Mouse (Mus musculus) stomach, postnatal 0 days (tissue): ENCODE results near the gene Coq7. TPM values are rescaled to one million over a fixed set of nuclear protein-coding genes. Genes with fewer than 3 reads are reported as not detected.

ENCODE experiments used
- ATAC-seq: fragments of 200-750 bp; cut with Nextera tagmentation; 2 replicates; pipeline ENCODE4 v1.8.0; 2017; ENCODE audit not compliant: low FRiP score, low TSS enrichment
- DNase-seq: peaks from one replicate; pipeline ENCODE4 v3.0.0-alpha.2; 2016; ENCODE audit warnings: low spot score
- H3K27ac ChIP-seq: fragments of 300-500 bp; sonication (generic); replicated peaks from 2 replicates; pipeline ENCODE4 v1.5.1; 2014; ENCODE audit warnings: mild to moderate bottlenecking, control low read depth
- H3K27me3 ChIP-seq: fragments of 300-500 bp; sonication (generic); 2 replicates; pipeline ENCODE4 v1.6.1; 2014; ENCODE audit warnings: low read length; ENCODE audit not compliant: control insufficient read depth, insufficient read depth
- H3K36me3 ChIP-seq: fragments of 300-500 bp; sonication (generic); 2 replicates; pipeline ENCODE4 v1.6.1; 2014; ENCODE audit warnings: low read length, mixed read lengths; ENCODE audit not compliant: control insufficient read depth, insufficient read depth
- H3K4me1 ChIP-seq: fragments of 300-500 bp; sonication (generic); replicated peaks from 2 replicates; pipeline ENCODE4 v1.6.1; 2014; ENCODE audit warnings: antibody characterized with exemption; ENCODE audit not compliant: control insufficient read depth, insufficient read depth
- H3K4me2 ChIP-seq: fragments of 300-500 bp; sonication (generic); replicated peaks from 2 replicates; pipeline ENCODE4 v1.6.1; 2014; ENCODE audit warnings: low read depth, mild to moderate bottlenecking, control low read depth, moderate library complexity
- H3K4me3 ChIP-seq: fragments of 300-500 bp; sonication (generic); 2 replicates; pipeline ENCODE4 v1.5.1; 2014; ENCODE audit warnings: low read depth, low read length, control low read depth
- H3K9ac ChIP-seq: fragments of 300-500 bp; sonication (generic); 2 replicates; pipeline ENCODE4 v1.6.1; 2014; ENCODE audit warnings: mild to moderate bottlenecking, low read length, control low read depth, mixed read lengths
- H3K9me3 ChIP-seq: fragments of 300-500 bp; sonication (generic); 2 replicates; pipeline ENCODE4 v1.6.1; 2016; ENCODE audit warnings: low read length; ENCODE audit not compliant: control insufficient read depth
- CTCF ChIP-seq: IDR thresholded peaks from 2 replicates; pipeline ENCODE4 v1.5.1; 2016; ENCODE audit warnings: antibody characterized with exemption, low read depth, mild to moderate bottlenecking, moderate library complexity
- EP300 ChIP-seq: optimal IDR thresholded peaks from 2 replicates; pipeline ENCODE3; 2016; ENCODE audit warnings: antibody characterized with exemption
- WGBS: fragments of 180-500 bp; shearing (Covaris S2); extraction: QIAGEN DNeasy Blood & Tissue Kit; methylation state at CpG from one replicate; pipeline ENCODE4 v1.1.7; 2014; 5-methylcytosine and 5-hydroxymethylcytosine counted together
- polyA plus RNA-seq: library from polyadenylated mRNA; unstranded; fragments of >200 nt; fragmentation: Nextera tagmentation; extraction: Ambion mirVana; gene quantifications from 2 replicates; pipeline ENCODE4 v1.2.1, GENCODE M21; 2015

Coq7 gene
- polyA plus RNA-seq, 1 experiment from 2014 or later, result 83.6 TPM

GRCm38 (mm10) chr7:118493892-118494291 is 39.3 kb downstream of the Coq7 start:
- TF ChIP-seq EP300 (no peak), CTCF (no peak)
- H3K9me3 ChIP-seq, result no peaks in the 10 kb centered on the region
- H3K36me3 ChIP-seq, result peaks cover 4% of the 10 kb centered on the region
- DNase-seq, result peak; percentile 42
- H3K4me2 ChIP-seq, result no peak overlapping the region
- H3K4me3 ChIP-seq, result no peak overlapping the region
- no peak; the same call in 1 of the 2 replicates for ATAC-seq
- no peaks in the 10 kb centered on the region for H3K27me3 ChIP-seq
- 68% methylated on average over 9 of the region's 9 CpGs for WGBS
- peak overlapping the region; percentile 81 for H3K27ac ChIP-seq
- H3K9ac ChIP-seq, result no peak overlapping the region
- H3K4me1 ChIP-seq, result peaks cover 8% of the 10 kb centered on the region

GRCm38 (mm10) chr7:118491431-118492147 is 41.6 kb downstream of the Coq7 start, which contains the start of gene Itpripl2:
Itpripl2 (minus strand) TSS chr7:118491975.
- Histone ChIP-seq H3K4me2 (peak within 1 kb of the TSS; percentile 82), H3K9me3 (no peaks in the 10 kb centered on the region), H3K9ac (peak within 1 kb of the TSS; percentile 96), H3K4me3 (peak within 1 kb of the TSS; percentile 78), H3K27ac (peak within 1 kb of the TSS; percentile 93), H3K36me3 (peaks cover 4% of the 10 kb centered on the region), H3K4me1 (peaks cover 8% of the 10 kb centered on the region), H3K27me3 (no peaks in the 10 kb centered on the region)
- WGBS, result 2% methylated on average over 51 of the region's 55 CpGs
- ATAC-seq (peak; percentile 72), DNase-seq (peak; percentile 91)
- TF ChIP-seq CTCF (peak; percentile 31; the same call in 1 of the 2 replicates), EP300 (no peak)

- 10% methylated on average over 56 of the region's 67 CpGs for WGBS
- H3K4me3 ChIP-seq, result peak overlapping the region; percentile 78
- peak; percentile 58 for TF ChIP-seq CTCF
- no peak for TF ChIP-seq EP300
- ATAC-seq (0 out of 2 replicates have a peak, but pooled peaks have one; percentile 0), DNase-seq (peak; percentile 64)
- no peaks in the 10 kb centered on the region for H3K9me3 ChIP-seq
- H3K4me1 ChIP-seq, result peaks cover 8% of the 10 kb centered on the region
- peak overlapping the region; percentile 93 for H3K27ac ChIP-seq
- H3K27me3 ChIP-seq, result no peaks in the 10 kb centered on the region
- H3K4me2 ChIP-seq, result peak overlapping the region; percentile 82
- H3K9ac ChIP-seq, result peak overlapping the region; percentile 96
- peaks cover 4% of the 10 kb centered on the region for H3K36me3 ChIP-seq
These were observed 42.3 kb downstream of the Coq7 start for GRCm38 (mm10) chr7:118490666-118491430.

- H3K9me3 ChIP-seq, result no peaks in the 10 kb centered on the region
- H3K9ac ChIP-seq, result peak overlapping the region; percentile 96
- ATAC-seq (no peak), DNase-seq (peak; percentile 45)
- 51% methylated on average over 57 of the region's 57 CpGs for WGBS
- H3K27me3 ChIP-seq, result no peaks in the 10 kb centered on the region
- H3K4me1 ChIP-seq, result peaks cover 8% of the 10 kb centered on the region
- peak overlapping the region; percentile 82 for H3K4me2 ChIP-seq
- H3K27ac ChIP-seq, result no peak overlapping the region
- H3K4me3 ChIP-seq, result peak overlapping the region; percentile 78
- TF ChIP-seq CTCF, result no peak
- no peak for TF ChIP-seq EP300
- H3K36me3 ChIP-seq, result peaks cover 4% of the 10 kb centered on the region
These were observed 43.2 kb downstream of the Coq7 start for GRCm38 (mm10) chr7:118489706-118490665.

- WGBS, result 28% methylated on average over 8 of the region's 8 CpGs
- peak; percentile 27 for DNase-seq
- peak overlapping the region; percentile 41; the same call in 1 of the 2 replicates for H3K27ac ChIP-seq
These were observed 45.0 kb downstream of the Coq7 start for GRCm38 (mm10) chr7:118488060-118488664.

More at GRCm38 (mm10) chr7:118488060-118488664, 45.0 kb downstream of the Coq7 start:
- peaks cover 8% of the 10 kb centered on the region for H3K4me1 ChIP-seq
- H3K27me3 ChIP-seq, result no peaks in the 10 kb centered on the region
- TF ChIP-seq CTCF, result peak; percentile 42; the same call in 1 of the 2 replicates
- TF ChIP-seq EP300, result no peak
- H3K9ac ChIP-seq, result peak overlapping the region; percentile 38; the same call in 1 of the 2 replicates
- H3K36me3 ChIP-seq, result peaks cover 4% of the 10 kb centered on the region
- H3K4me2 ChIP-seq, result peak overlapping the region; percentile 82
- no peak for ATAC-seq
- H3K4me3 ChIP-seq, result peak overlapping the region; percentile 19
- no peaks in the 10 kb centered on the region for H3K9me3 ChIP-seq
